Mouse (Mus musculus): ENCODE measurements around the gene Dtx3.
"Not testable (repeated sequence)": the region's sequence is repeated elsewhere in the genome, so short reads cannot be mapped to it uniquely, and the experiment has no call there.

The Dtx3 gene

GRCm38 (mm10) chr10:127164631-127165353 is 30.7 kb downstream of the Dtx3 start, which contains the start of gene B4galnt1:
Gene B4galnt1 (plus strand): TSS chr10:127165225.
- peak; percentile 50 for DNase-seq

DNA sequence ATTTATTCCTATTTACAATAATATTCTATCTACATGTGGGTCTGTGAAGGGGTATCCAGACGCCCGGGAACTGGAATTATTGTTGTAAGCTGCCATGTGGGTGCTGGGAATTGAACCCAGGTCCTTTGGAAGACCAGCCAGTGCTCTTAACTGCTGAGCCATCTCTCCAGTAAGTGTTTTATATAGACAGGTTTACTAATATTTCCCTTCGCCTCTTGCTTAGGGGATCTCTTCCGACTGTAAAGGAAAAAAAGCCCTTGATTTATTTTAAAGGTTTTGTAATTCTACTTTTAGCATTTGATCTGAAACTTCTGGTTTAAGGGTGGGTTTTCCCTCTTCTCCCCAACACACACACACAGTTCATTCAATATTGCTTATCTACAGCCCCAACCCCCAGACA is 31.3 kb downstream of the Dtx3 start:
- no peak for DNase-seq

DNA sequence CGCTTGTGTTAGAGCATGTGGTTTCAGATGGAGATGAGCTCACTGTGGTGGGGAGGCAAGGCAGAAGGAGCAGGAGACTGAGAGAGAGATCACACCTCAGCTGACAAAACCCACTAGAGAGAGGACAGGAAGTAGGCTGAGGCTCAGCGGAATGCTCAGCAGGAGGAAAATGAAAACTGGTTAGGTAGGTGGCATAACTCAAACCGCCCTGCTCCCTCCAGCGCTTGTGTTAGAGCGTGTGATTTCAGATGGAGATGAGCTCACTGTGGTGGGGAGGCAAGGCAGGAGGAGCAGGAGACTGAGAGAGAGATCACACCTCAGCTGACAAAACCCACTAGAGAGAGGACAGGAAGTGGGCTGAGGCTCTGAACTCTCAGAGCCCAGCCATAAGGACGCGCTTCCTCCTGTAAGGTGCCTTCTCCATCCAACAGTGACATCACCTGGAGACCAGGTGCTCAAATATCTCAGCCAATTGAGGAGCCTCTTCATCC is 32.7 kb downstream of the Dtx3 start:
- not testable (repeated sequence) for DNase-seq

DNA sequence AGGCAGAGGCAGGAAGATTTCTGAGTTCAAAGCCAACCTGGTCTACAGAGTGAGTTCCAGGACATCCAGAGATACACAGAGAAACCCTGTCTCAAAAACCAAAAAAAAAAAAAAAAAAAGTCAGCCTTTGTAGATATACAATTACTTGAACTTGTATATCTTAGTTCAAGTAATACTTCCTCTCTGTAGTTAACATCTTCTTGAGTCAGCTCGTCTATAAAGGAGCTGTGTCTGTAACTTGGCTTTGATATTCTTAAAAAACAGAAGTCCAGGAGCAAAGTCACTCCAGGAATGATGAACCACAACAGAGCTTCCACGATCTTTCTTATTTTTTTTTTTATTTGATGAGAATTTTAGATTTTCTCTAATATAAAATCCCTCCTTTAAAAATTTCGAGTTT is 34.8 kb downstream of the Dtx3 start:
- DNase-seq: no peak

- no peak for DNase-seq
Observed at GRCm38 (mm10) chr10:127160081-127160480, 35.4 kb downstream of the Dtx3 start.

DNA sequence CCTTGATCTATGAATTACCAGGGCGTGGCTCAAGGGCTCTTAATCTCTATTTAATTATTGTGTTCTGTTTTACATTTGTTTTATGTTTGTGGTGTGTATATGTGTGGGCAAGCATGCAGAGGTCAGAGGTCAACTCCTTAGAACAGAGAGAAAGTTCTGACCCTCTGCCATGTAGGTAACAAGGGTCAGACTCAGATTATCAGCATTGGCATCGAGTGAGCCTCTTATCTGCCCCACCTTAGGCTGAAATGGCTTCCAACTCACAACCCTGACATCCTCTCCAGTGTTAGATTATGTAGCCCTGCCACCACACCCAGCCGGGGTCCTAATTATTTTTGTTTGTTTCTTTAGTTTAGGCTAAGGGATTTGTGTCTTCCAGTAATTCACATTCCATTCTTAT is 37.1 kb downstream of the Dtx3 start:
- DNase-seq: no peak

DNA sequence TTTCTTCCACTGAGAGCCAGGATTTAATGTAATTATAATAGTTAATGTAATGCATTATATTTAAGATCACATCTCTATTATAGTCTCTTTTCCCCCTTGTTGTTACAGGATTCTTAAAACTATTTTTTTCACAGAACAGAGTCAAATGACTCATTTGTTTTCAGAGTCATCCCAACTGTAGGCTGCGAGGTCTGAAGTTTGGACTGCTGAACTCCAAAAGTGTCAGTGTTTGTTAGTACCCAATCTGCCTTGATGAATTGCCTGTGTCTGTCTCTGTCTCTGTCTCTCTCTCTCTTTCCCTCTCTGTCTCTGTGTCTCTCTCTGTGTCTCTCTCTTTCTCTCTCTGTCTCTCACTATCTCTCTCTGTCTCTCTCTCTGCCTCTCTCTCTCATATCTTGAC is 39.0 kb downstream of the Dtx3 start:
- no peak for DNase-seq

DNA sequence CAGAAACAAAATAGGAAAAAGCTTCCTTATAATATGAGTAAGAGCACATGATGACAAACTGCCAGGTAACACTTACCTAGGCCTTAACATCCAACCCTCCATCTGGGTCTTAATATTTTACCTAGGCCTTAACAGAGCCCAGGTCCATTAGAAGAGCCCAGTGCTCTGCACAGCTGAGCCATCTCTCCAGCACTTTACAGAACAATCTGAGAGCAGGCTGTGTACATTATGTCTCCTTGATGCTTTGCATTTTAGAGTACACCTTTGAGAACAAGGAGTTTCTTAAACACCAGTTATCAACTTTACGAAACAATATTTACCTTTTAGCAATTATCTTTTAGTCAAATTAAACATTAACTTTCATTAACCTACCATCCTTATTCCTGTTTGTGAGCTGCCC is 39.4 kb downstream of the Dtx3 start:
- no peak for DNase-seq

DNA sequence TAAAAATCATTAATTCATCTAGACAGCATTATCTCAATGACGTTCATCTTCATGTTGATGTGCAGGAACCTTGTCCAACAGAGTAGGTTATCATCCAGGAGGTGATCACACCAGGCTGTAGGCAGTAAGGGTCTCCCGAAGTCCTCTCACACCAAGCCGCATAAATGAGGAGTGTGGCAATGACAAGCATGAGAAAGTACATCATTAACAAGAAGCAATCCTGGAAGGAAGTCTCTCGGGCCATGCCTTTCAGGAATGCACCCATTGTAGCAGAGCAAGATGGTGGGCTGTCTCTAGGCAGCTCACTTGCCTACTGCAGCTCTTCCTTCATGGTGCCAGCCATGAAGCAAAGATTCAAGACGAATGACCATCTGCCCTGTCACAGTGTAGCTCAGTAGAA is 40.9 kb downstream of the Dtx3 start:
- DNase-seq: no peak

DNA sequence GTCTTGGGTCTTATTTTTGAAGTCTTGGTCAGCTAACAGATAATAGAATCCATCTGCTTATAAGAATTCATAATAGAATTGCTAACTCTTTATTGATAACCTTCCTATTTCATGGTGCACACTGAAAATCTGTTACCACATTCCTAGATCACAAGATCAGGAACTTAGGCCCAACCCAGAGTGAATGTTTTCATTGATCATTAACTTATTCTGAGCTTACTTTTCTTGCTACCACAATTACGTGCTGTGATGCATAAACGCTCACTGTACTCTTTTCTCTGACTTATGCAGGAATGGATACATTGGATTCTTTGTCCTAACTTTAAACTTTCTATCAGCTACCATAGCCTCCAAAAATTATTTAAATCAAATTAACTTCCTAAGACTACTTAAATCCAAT is 41.3 kb downstream of the Dtx3 start:
- DNase-seq: no peak

DNA sequence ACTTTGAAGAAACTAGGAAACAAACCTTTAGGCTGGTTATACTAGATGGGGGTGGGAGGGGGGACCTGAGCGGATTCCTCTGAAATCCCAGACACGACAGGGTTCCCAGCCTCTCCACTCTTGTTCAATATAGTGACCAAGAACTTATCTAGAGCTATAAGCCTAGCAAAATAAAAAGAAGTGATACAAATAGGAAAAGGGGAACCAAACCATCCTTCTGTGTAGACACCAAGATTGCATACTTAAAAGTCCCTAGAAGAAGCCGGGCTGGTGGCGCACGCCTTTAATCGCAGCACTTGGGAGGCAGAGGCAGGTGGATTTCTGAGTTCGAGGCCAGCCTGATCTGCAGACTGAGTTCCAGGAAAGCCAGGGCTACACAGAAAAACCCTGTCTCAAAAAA is 42.2 kb downstream of the Dtx3 start:
- no peak for DNase-seq

DNA sequence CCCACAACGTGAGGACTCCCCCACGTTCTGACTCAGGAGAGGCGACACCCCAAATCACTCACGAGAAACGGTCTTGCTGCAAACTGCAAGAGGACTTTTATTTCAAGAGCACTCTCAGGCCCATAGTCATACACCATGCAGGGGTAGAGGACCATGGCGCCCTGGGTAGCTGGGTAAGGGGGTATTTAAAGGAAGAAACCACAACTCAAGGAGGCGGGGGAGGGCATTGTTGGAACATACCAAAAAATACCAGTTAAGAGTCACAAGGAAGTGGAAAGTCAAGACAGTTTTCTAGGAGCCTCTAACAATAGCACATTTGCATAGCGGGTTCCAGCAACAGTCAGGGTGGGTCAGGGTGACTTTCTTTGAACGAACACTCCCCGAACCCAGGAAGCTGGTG is 43.0 kb downstream of the Dtx3 start:
- DNase-seq: not testable (repeated sequence)

DNA sequence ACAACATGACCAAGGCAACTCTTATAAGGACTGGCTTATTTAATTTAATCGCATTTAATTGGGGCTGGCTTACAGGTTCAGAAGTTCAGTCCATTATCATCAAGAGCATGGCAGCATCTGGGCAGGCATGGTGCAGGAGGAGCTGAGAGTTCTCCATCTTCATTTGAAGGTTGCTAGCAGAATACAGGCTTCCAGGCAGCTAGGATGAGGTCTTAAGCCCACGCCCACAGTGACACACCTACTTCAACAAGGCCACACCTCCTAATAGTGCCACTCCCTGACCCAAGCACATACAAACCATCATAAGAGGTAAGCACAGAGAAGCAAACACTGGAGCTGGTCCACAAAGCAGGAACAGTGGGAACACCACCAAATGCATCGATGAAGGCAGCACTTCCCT is 44.3 kb downstream of the Dtx3 start:
- DNase-seq: not testable (repeated sequence)

DNA sequence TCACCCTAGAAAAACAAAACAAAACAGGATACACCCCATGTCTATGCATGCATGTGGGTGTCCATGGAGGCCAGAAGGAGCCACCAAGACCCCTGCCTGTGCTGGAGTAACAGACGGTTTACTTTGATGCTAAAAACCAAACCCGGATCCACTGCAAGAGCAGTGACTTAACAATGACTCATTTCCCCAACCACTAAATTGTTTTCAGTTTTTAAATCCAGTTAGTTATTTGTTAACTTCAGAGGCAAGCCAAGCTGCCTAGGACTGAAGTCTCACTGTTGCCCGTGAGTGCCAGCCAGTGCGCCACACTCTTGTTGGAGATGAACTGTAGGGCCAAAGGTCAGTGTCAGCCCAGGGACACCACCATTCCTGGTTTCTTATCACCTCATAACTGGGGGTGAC is 45.1 kb downstream of the Dtx3 start:
- DNase-seq: peak; percentile 76

GRCm38 (mm10) chr10:127147135-127147534 is 48.4 kb downstream of the Dtx3 start:
- peak; percentile 46 for DNase-seq

DNA sequence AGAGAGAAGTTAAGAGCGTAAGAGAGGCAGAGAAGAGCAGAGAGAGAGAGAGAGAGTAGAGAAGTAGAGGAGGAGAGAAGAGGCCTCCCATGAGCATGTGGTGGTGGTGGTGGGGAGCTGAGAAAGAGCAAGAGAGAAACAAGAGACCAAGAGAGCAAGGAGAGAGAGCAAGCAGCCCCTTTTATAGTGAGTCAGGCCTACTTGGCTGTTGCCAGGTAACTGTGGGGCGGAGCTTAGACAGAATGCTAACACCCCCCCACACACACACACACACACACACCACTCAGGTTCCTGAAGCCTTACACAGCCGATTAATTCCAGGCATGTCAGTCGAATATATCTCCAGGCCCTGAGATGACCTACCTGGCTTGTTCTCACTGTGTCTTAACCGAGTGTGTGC is 50.2 kb downstream of the Dtx3 start:
- no peak for DNase-seq

- no peak for DNase-seq
Observed at GRCm38 (mm10) chr10:127144536-127144935, 51.0 kb downstream of the Dtx3 start.

DNA sequence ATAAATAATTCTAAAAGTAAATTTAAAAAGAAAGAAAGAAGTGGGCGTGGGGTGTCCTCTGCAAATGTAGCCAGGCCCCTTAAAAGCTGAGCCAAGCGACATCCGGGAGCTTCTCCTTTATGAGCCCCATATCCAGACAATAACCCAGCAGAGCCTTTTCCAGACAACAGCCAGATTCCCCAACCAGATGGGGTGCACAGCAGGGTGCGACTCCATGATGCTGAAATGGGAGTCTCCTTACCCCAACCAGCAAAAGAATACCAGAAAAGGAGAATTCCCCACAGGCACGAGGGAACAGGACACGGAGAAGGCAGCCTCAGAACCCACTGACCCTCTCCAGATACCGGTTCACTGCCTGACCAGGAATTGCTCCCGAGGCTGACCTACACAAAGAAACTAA is 52.3 kb downstream of the Dtx3 start:
- DNase-seq: no peak

DNA sequence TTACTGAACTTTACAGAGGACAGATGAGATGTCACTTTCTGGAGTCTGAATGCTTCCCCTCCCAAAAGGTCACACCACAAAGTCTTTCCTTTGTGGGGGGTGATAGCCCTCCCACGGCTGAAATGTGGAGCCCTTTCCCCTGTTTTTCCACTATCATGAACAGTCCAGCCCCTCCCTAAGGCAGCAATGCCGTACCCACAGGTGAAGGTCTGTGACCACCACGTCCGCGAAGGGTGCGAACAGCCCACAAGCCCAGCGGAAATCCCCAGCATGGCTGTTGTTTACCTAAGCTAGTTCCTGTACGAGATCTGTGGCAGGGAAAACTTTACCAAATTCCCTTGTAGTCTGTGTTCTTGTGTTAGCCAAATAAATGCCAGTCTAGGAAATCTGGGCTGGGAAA is 54.0 kb downstream of the Dtx3 start:
- DNase-seq: no peak

- DNase-seq: no peak
Observed at GRCm38 (mm10) chr10:127140971-127141370, 54.6 kb downstream of the Dtx3 start.
